Mouse (Mus musculus): ENCODE measurements around the gene Glp2r. TPM values are rescaled to one million over a fixed set of nuclear protein-coding genes. Genes with fewer than 3 reads are reported as not detected.
A peak's percentile ranks its signal among the peaks of the same experiment; 100 is the strongest.

The Glp2r gene
- 0.18 and 0.21 TPM in 2 replicates for polyA plus RNA-seq (2015; fragmentation: Nextera tagmentation; extraction: Ambion mirVana)

DNA sequence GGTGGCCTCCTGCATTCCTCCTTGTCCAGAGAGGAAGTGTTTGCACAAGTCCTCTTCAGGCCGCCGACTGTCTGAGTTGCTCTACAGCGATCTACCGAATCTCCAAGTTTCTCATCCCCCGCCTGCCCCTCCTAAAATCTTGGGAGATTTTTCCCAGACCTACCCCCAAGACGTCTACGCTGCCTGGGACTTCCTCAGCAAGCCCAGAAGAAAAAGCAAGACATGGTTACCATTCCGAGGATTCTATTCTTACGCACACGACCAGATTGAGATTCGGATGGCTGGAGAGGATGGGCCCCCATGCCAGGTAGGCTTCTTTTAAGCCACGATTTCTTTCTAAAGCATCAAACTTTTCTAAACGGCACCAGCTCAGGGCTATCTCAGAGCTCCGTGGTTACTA is at the start of gene Glp2r:
TSS of gene Glp2r (minus strand) at position 101 of the 400 bp plus-strand sequence.
- peaks cover 2% of the 10 kb centered on the region; the same call in 1 of the 2 replicates for H3K27me3 ChIP-seq (ENCODE audit: control insufficient read depth, insufficient read depth, low read depth, low read length)
- no peaks in the 10 kb centered on the region for H3K4me1 ChIP-seq (replicated peaks; ENCODE audit: control insufficient read depth, insufficient read depth, low read length)
- no peak within 1 kb of the TSS for H3K27ac ChIP-seq (ENCODE audit: low read length)
- H3K4me3 ChIP-seq (ENCODE audit: low read length): no peak within 1 kb of the TSS
- H3K4me2 ChIP-seq (ENCODE audit: low read depth, low read length): no peak within 1 kb of the TSS
- H3K36me3 ChIP-seq (ENCODE audit: control insufficient read depth, insufficient read depth, low read length): no peaks in the 10 kb centered on the region
- whole genome bisulfite sequencing: 51% methylated on average over 14 of the region's 14 CpGs
- H3K9me3 ChIP-seq (ENCODE audit: control insufficient read depth, low read length): no peaks in the 10 kb centered on the region
- ATAC-seq (ENCODE audit: low read depth): no peak
- H3K9ac ChIP-seq (ENCODE audit: low read length): no peak within 1 kb of the TSS

DNA sequence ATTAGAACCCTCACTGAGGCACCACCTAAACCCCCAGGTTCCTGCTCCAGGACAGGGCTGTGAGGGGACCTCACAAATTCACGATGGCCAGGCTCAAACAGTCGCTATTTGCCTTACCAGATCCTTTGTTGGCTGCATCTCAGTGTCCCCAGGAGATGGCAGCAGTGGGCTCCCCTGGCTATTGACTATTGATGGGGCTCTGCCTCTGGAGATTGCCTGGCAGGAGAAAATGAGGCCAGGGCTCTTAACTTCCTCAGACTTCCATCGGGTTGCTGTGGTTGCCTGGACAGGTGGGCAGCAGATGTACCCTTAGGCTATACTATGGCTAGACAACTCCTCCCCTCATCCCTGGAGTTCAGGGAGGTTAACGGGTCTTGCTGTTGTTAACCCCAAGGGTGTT is 49.3 kb upstream of the Glp2r start:
- Histone ChIP-seq H3K9me3 (ENCODE audit: control insufficient read depth, low read length) (no peaks in the 10 kb centered on the region), H3K4me3 (ENCODE audit: low read length) (no peak overlapping the region), H3K27me3 (ENCODE audit: control insufficient read depth, insufficient read depth, low read depth, low read length) (no peaks in the 10 kb centered on the region), H3K27ac (ENCODE audit: low read length) (no peak overlapping the region), H3K9ac (ENCODE audit: low read length) (no peak overlapping the region), H3K4me2 (ENCODE audit: low read depth, low read length) (no peak overlapping the region), H3K36me3 (ENCODE audit: control insufficient read depth, insufficient read depth, low read length) (no peaks in the 10 kb centered on the region), H3K4me1 (replicated peaks; ENCODE audit: control insufficient read depth, insufficient read depth, low read length) (peaks cover 3% of the 10 kb centered on the region)
- 26% methylated on average over 4 of the region's 4 CpGs for WGBS
- ATAC-seq (ENCODE audit: low read depth): peak; percentile 51; the same call in 1 of the 2 replicates

DNA sequence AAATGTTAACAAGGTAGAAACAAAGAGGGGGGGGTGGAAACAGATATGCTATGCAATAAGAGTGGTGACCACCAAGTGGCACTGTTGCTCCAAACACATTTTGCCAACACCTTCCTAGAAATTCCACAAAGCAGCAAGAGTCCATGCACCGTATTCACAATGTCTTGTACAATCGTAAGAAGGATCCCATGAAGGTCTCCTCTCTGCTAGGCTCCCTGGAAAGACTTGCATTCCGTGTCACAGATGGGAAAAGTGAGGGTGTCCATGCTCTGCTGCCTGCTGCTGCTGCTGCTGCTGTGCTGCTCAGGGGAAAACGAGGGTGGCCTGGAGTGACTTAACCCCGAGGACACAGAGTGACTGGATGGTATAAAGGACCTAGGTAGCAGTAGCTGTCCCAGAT is 48.7 kb upstream of the Glp2r start:
- Histone ChIP-seq H3K9me3 (ENCODE audit: control insufficient read depth, low read length) (no peaks in the 10 kb centered on the region), H3K4me3 (ENCODE audit: low read length) (no peak overlapping the region), H3K9ac (ENCODE audit: low read length) (peak overlapping the region; percentile 36; the same call in 1 of the 2 replicates), H3K36me3 (ENCODE audit: control insufficient read depth, insufficient read depth, low read length) (no peaks in the 10 kb centered on the region), H3K4me1 (replicated peaks; ENCODE audit: control insufficient read depth, insufficient read depth, low read length) (peaks cover 3% of the 10 kb centered on the region), H3K27me3 (ENCODE audit: control insufficient read depth, insufficient read depth, low read depth, low read length) (no peaks in the 10 kb centered on the region), H3K4me2 (ENCODE audit: low read depth, low read length) (peak overlapping the region; percentile 40), H3K27ac (ENCODE audit: low read length) (no peak overlapping the region)
- 8% methylated on average over 5 of the region's 5 CpGs for WGBS
- peak; percentile 47 for ATAC-seq (ENCODE audit: low read depth)

DNA sequence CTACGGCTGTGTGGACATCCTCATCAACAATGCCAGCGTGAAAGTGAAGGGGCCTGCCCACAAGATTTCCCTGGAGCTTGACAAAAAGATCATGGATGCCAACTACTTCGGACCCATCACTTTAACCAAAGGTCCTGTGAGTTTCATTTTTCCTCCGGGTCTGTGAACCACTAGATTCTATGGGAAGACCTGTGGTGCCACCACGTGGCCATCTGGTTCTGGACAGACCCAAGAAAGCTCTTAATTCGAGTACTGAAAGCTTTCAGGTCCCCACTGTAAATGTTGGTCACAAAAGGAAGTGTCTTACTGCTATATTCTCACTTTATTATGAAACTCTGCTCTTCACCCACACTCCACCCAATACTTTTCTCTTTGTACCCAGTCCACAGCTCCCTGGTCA is 40.6 kb upstream of the Glp2r start:
- no peaks in the 10 kb centered on the region for H3K36me3 ChIP-seq (ENCODE audit: control insufficient read depth, insufficient read depth, low read length)
- H3K4me3 ChIP-seq (ENCODE audit: low read length): no peak overlapping the region
- H3K27ac ChIP-seq (ENCODE audit: low read length): no peak overlapping the region
- H3K9me3 ChIP-seq (ENCODE audit: control insufficient read depth, low read length): no peaks in the 10 kb centered on the region
- H3K27me3 ChIP-seq (ENCODE audit: control insufficient read depth, insufficient read depth, low read depth, low read length): no peaks in the 10 kb centered on the region
- 80% methylated on average over 6 of the region's 6 CpGs for WGBS
- H3K4me2 ChIP-seq (ENCODE audit: low read depth, low read length): no peak overlapping the region
- no peak overlapping the region for H3K9ac ChIP-seq (ENCODE audit: low read length)
- H3K4me1 ChIP-seq (replicated peaks; ENCODE audit: control insufficient read depth, insufficient read depth, low read length): no peaks in the 10 kb centered on the region
- no peak for ATAC-seq (ENCODE audit: low read depth)

DNA sequence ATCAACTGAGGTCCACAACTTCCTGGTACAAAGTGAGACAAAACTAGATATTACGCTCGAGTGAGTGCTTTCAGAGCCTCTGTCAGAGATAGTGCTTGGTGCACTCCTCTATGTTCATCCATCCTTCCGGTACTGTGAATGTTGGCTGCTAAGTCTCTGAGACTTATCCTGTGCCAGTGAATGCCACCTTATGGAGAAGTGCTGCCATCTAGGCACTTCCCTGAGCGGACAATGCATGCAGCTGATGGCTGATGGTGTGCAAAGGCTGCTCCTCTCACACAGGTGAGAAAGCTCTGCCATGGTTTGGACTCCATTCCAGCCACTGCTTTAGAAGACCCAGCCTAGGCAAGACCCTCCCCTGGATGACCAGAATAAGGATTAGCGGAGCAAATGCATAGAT is 37.1 kb upstream of the Glp2r start:
- no peak overlapping the region for H3K4me3 ChIP-seq (ENCODE audit: low read length)
- no peak overlapping the region for H3K27ac ChIP-seq (ENCODE audit: low read length)
- H3K9ac ChIP-seq (ENCODE audit: low read length): no peak overlapping the region
- ATAC-seq (ENCODE audit: low read depth): no peak
- no peaks in the 10 kb centered on the region for H3K4me1 ChIP-seq (replicated peaks; ENCODE audit: control insufficient read depth, insufficient read depth, low read length)
- WGBS: 67% methylated on average over 5 of the region's 5 CpGs
- H3K36me3 ChIP-seq (ENCODE audit: control insufficient read depth, insufficient read depth, low read length): no peaks in the 10 kb centered on the region
- H3K4me2 ChIP-seq (ENCODE audit: low read depth, low read length): no peak overlapping the region
- H3K9me3 ChIP-seq (ENCODE audit: control insufficient read depth, low read length): no peaks in the 10 kb centered on the region
- no peaks in the 10 kb centered on the region for H3K27me3 ChIP-seq (ENCODE audit: control insufficient read depth, insufficient read depth, low read depth, low read length)

DNA sequence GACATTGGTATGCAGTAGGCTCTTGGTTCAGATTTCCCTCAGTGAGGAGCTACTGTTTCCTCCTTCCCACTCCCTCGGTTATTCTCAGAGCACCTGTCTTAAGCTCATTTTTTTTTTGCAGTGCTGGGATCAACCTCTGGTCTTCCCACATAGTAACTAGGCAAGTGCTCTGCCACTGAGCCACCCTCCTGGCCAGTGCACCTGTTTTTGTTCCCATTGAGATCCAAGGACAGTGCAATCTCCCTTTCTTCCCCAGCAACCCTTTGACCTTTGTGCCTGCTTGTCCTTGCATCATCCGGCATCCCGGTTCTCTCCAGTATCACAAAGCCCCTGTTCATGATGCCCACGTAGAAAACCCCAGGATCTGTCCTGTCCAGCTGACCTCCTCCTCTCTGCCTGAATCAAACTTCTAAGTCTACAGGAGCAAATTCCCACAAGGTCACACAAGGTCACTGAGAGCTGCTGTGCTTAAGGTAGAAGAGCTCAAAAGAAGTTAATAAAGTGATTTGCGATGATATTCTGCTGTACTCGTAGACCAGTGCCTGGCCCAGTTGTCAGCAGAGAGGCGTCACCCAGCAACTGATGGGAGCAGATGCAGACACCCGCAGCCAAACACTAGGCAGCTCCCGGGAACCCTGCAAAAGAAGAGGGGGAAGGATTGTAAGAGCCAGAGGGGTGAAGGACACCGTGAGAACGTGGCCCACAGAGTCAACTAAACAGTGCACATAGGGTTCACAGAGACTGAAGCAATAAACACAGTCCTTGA is 36.1 kb upstream of the Glp2r start:
- H3K4me2 ChIP-seq (ENCODE audit: low read depth, low read length): no peak overlapping the region
- H3K9me3 ChIP-seq (ENCODE audit: control insufficient read depth, low read length): no peaks in the 10 kb centered on the region
- WGBS: 73% methylated on average over 11 of the region's 11 CpGs
- H3K4me1 ChIP-seq (replicated peaks; ENCODE audit: control insufficient read depth, insufficient read depth, low read length): no peaks in the 10 kb centered on the region
- no peak overlapping the region for H3K4me3 ChIP-seq (ENCODE audit: low read length)
- no peak overlapping the region for H3K27ac ChIP-seq (ENCODE audit: low read length)
- H3K9ac ChIP-seq (ENCODE audit: low read length): no peak overlapping the region
- no peak for ATAC-seq (ENCODE audit: low read depth)
- no peaks in the 10 kb centered on the region for H3K36me3 ChIP-seq (ENCODE audit: control insufficient read depth, insufficient read depth, low read length)
- H3K27me3 ChIP-seq (ENCODE audit: control insufficient read depth, insufficient read depth, low read depth, low read length): no peaks in the 10 kb centered on the region

DNA sequence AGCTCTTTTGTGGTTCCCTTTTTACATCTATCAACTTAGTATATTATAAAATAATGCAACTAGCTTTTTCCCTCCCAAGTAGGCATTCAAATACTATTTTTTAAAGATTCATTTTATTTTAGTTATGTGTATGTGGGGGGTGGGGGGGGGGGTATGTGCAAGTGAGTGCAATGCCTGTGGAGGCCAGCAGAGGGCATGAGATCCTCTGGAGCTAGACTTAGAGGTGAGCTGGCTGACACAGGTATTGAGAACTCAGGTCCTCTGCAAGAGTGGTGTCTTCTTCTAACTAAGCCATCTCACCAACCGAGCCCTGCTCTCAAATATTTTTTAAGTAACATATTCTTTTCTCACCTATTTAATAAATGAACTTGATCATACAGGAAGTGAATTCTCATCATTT is 34.6 kb upstream of the Glp2r start:
- Histone ChIP-seq H3K4me3 (ENCODE audit: low read length) (no peak overlapping the region), H3K27me3 (ENCODE audit: control insufficient read depth, insufficient read depth, low read depth, low read length) (no peaks in the 10 kb centered on the region), H3K36me3 (ENCODE audit: control insufficient read depth, insufficient read depth, low read length) (no peaks in the 10 kb centered on the region), H3K4me2 (ENCODE audit: low read depth, low read length) (no peak overlapping the region), H3K27ac (ENCODE audit: low read length) (no peak overlapping the region), H3K9ac (ENCODE audit: low read length) (no peak overlapping the region), H3K4me1 (replicated peaks; ENCODE audit: control insufficient read depth, insufficient read depth, low read length) (no peaks in the 10 kb centered on the region), H3K9me3 (ENCODE audit: control insufficient read depth, low read length) (no peaks in the 10 kb centered on the region)
- no peak for ATAC-seq (ENCODE audit: low read depth)
- WGBS: 92% methylated on average over 1 of the region's 1 CpGs

DNA sequence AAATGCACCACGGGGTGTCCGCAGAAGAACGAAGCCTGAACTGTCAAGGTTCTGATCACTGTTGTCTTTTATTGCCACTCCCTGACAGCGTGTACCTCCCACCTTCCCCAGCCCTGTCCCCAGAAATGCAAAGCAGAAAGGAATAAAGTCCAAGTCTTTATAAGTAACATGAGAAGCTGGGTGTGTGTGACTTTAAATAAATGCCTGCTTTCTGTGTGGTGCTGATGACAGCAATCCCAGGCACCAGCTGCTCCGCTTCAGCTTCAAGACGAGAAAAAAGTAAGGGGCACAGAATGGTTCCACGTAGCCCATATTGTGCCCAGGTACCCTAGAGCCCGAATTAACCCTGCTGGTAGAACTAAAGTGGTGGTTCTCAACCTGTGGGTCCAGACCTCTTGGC is 30.2 kb upstream of the Glp2r start:
- Histone ChIP-seq H3K27ac (ENCODE audit: low read length) (no peak overlapping the region), H3K9me3 (ENCODE audit: control insufficient read depth, low read length) (no peaks in the 10 kb centered on the region)
- no peak for ATAC-seq (ENCODE audit: low read depth)

DNA sequence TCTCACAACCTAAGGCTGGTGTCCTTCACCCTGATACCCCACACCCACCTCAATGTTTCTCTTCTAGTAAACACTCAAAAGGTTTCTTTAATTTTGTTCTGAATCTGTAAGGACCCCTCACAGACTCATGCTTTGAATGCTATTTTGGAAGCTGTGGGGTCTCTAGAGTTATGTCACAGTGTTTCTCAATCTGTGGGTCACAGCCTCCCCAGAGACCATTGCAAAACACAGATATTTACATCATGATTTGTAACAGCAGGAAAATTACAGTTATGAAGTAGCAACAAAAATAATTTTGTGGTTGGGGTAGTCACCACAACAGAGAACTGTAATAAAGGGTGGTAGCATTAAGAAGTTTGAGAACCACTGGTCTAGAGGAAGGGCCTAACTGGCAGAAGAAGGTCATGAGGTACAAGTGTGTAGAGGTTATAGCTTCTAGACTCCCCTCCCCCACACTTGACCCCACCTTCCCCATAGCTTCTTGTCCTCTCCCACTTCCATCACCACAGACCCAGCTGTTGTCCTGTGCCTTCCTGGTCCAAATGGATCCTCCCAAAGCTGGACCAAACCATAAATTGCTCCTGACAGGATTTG is 29.3 kb upstream of the Glp2r start:
- H3K27ac ChIP-seq (ENCODE audit: low read length): no peak overlapping the region
- no peak for ATAC-seq (ENCODE audit: low read depth)
- H3K4me2 ChIP-seq (ENCODE audit: low read depth, low read length): no peak overlapping the region
- H3K4me3 ChIP-seq (ENCODE audit: low read length): no peak overlapping the region
- no peaks in the 10 kb centered on the region for H3K36me3 ChIP-seq (ENCODE audit: control insufficient read depth, insufficient read depth, low read length)
- H3K9ac ChIP-seq (ENCODE audit: low read length): no peak overlapping the region
- no peaks in the 10 kb centered on the region for H3K27me3 ChIP-seq (ENCODE audit: control insufficient read depth, insufficient read depth, low read depth, low read length)
- no peaks in the 10 kb centered on the region for H3K9me3 ChIP-seq (ENCODE audit: control insufficient read depth, low read length)
- no peaks in the 10 kb centered on the region for H3K4me1 ChIP-seq (replicated peaks; ENCODE audit: control insufficient read depth, insufficient read depth, low read length)

More for the DNA sequence above, 30.2 kb upstream of the Glp2r start:
- H3K4me2 ChIP-seq (ENCODE audit: low read depth, low read length): no peak overlapping the region
- WGBS: 54% methylated on average over 8 of the region's 8 CpGs
- H3K4me1 ChIP-seq (replicated peaks; ENCODE audit: control insufficient read depth, insufficient read depth, low read length): no peaks in the 10 kb centered on the region
- no peaks in the 10 kb centered on the region for H3K36me3 ChIP-seq (ENCODE audit: control insufficient read depth, insufficient read depth, low read length)
- H3K9ac ChIP-seq (ENCODE audit: low read length): no peak overlapping the region
- H3K4me3 ChIP-seq (ENCODE audit: low read length): no peak overlapping the region
- H3K27me3 ChIP-seq (ENCODE audit: control insufficient read depth, insufficient read depth, low read depth, low read length): no peaks in the 10 kb centered on the region

All from lung, embryonic 16.5 days (tissue).